Mouse (Mus musculus): ENCODE results near the gene Gucy2c. TPM values are rescaled to one million over a fixed set of nuclear protein-coding genes. Genes with fewer than 3 reads are reported as not detected.

Gene Gucy2c
- total and polyA plus RNA-seq, 3 experiments: not detected

- Histone ChIP-seq H3K27ac (ENCODE audit: control insufficient read depth, low read depth, low read length) (no peak overlapping the region), H3K9me3 (replicated peaks; ENCODE audit: insufficient read depth, low read length) (no peaks in the 10 kb centered on the region), H3K4me1 (ENCODE audit: control insufficient read depth in 1 of 2, insufficient read depth in 2 of 2, low read length in 2 of 2) (0 out of 4 replicates have a peak, but pooled peaks cover 0 to 2% of the 10 kb centered on the region in 2 experiments), H3K27me3 (ENCODE audit: control insufficient read depth in 1 of 2, insufficient read depth in 2 of 2, low read length in 2 of 2) (no peaks in the 10 kb centered on the region; a peak in 1 of 4 replicates), H3K79me2 (ENCODE audit: control insufficient read depth, insufficient read depth, low read length, poor library complexity) (no peaks in the 10 kb centered on the region), H3K4me3 (ENCODE audit: control insufficient read depth in 1 of 2, insufficient read depth in 1 of 2, low read depth in 2 of 2, low read length in 2 of 2) (peak overlapping the region; percentile 20 to 50; a peak in 3 of 4 replicates), H3K9ac (ENCODE audit: control insufficient read depth, low read depth, low read length, poor library complexity, severe bottlenecking) (peak overlapping the region; percentile 34), H3K36me3 (ENCODE audit: control insufficient read depth in 1 of 2, insufficient read depth in 2 of 2, low read length in 2 of 2) (no peaks in the 10 kb centered on the region)
- DNase-seq (ENCODE audit: low read depth, low spot score): peak; percentile 89
- TF ChIP-seq RCOR1 (IDR thresholded peaks at IDR 0.05; ENCODE audit: low read depth, low read length) (no peak), MYC (IDR thresholded peaks at IDR 0.05; ENCODE audit: low read depth, low read length) (no peak), ZNF384 (IDR thresholded peaks at IDR 0.05; ENCODE audit: low read depth, low read length) (0 out of 2 replicates have a peak, but pooled peaks have one; percentile 5), POLR2AphosphoS2 (IDR thresholded peaks at IDR 0.05; ENCODE audit: low read length) (no peak), USF2 (IDR thresholded peaks at IDR 0.05; ENCODE audit: borderline replicate concordance in 1 of 2, insufficient read depth in 1 of 2, low read depth in 1 of 2, low read length in 2 of 2) (no peak), GATA1 (IDR thresholded peaks at IDR 0.05; ENCODE audit: low read depth, low read length) (no peak), MEF2A (IDR thresholded peaks at IDR 0.05; ENCODE audit: extremely low read depth, insufficient replicate concordance, low read depth, low read length, poor library complexity, severe bottlenecking) (no peak), MAFK (IDR thresholded peaks at IDR 0.05; ENCODE audit: borderline replicate concordance, low read depth, low read length) (no peak), ZKSCAN1 (IDR thresholded peaks at IDR 0.05; ENCODE audit: low read depth, low read length) (no peak), SMC3 (IDR thresholded peaks at IDR 0.05; ENCODE audit: low read depth, low read length) (peak; percentile 84), ZC3H11A (IDR thresholded peaks at IDR 0.05; ENCODE audit: low read depth, low read length) (peak; percentile 75), CTCF (IDR thresholded peaks at IDR 0.05 in 2 of 3, conservative IDR thresholded peaks at IDR 0.05 in 1 of 3; ENCODE audit: control insufficient read depth in 1 of 3, insufficient read depth in 1 of 3, low read depth in 2 of 3, low read length in 3 of 3, poor library complexity in 1 of 3, severe bottlenecking in 1 of 3) (peak; percentile 47 to 81 (median 78)), TBP (IDR thresholded peaks at IDR 0.05; ENCODE audit: low read depth, low read length) (no peak), RAD21 (IDR thresholded peaks at IDR 0.05; ENCODE audit: low read depth, low read length) (peak; percentile 83), ELF1 (IDR thresholded peaks at IDR 0.05; ENCODE audit: low read depth, low read length) (0 out of 2 replicates have a peak, but pooled peaks have one; percentile 18)
These were observed 39.0 kb downstream of the Gucy2c start for GRCm38 (mm10) chr6:136742352-136743118.

- Histone ChIP-seq H3K9ac (ENCODE audit: control insufficient read depth, low read depth, low read length, poor library complexity, severe bottlenecking) (no peak overlapping the region), H3K9me3 (replicated peaks; ENCODE audit: insufficient read depth, low read length) (no peaks in the 10 kb centered on the region), H3K4me1 (ENCODE audit: control insufficient read depth in 1 of 2, insufficient read depth in 2 of 2, low read length in 2 of 2) (0 out of 4 replicates have a peak, but pooled peaks cover 0 to 2% of the 10 kb centered on the region in 2 experiments), H3K36me3 (ENCODE audit: control insufficient read depth in 1 of 2, insufficient read depth in 2 of 2, low read length in 2 of 2) (no peaks in the 10 kb centered on the region), H3K79me2 (ENCODE audit: control insufficient read depth, insufficient read depth, low read length, poor library complexity) (no peaks in the 10 kb centered on the region), H3K27ac (ENCODE audit: control insufficient read depth, low read depth, low read length) (no peak overlapping the region), H3K4me3 (ENCODE audit: control insufficient read depth in 1 of 2, insufficient read depth in 1 of 2, low read depth in 2 of 2, low read length in 2 of 2) (no peak overlapping the region), H3K27me3 (ENCODE audit: control insufficient read depth in 1 of 2, insufficient read depth in 2 of 2, low read length in 2 of 2) (no peaks in the 10 kb centered on the region; a peak in 1 of 4 replicates)
- TF ChIP-seq POLR2A (IDR thresholded peaks at IDR 0.05; ENCODE audit: control insufficient read depth in 1 of 2, insufficient read depth in 1 of 2, low read depth in 1 of 2, low read length in 2 of 2, poor library complexity in 1 of 2) (no peak), USF1 (IDR thresholded peaks at IDR 0.05; ENCODE audit: low read depth, low read length) (no peak), GATA1 (IDR thresholded peaks at IDR 0.05; ENCODE audit: low read depth, low read length) (no peak), ZKSCAN1 (IDR thresholded peaks at IDR 0.05; ENCODE audit: low read depth, low read length) (no peak), TAL1 (IDR thresholded peaks at IDR 0.05; ENCODE audit: low read length) (no peak), SMC3 (IDR thresholded peaks at IDR 0.05; ENCODE audit: low read depth, low read length) (no peak), TCF12 (IDR thresholded peaks at IDR 0.05; ENCODE audit: low read depth, low read length) (no peak), MYB (IDR thresholded peaks at IDR 0.05; ENCODE audit: low read depth, low read length) (no peak), GABPA (IDR thresholded peaks at IDR 0.05; ENCODE audit: low read depth, low read length) (no peak), ZMIZ1 (IDR thresholded peaks at IDR 0.05; ENCODE audit: low read depth, low read length) (no peak), USF2 (IDR thresholded peaks at IDR 0.05; ENCODE audit: borderline replicate concordance in 1 of 2, insufficient read depth in 1 of 2, low read depth in 1 of 2, low read length in 2 of 2) (no peak), RAD21 (IDR thresholded peaks at IDR 0.05; ENCODE audit: low read depth, low read length) (no peak), MEF2A (IDR thresholded peaks at IDR 0.05; ENCODE audit: extremely low read depth, insufficient replicate concordance, low read depth, low read length, poor library complexity, severe bottlenecking) (no peak), MAFK (IDR thresholded peaks at IDR 0.05; ENCODE audit: borderline replicate concordance, low read depth, low read length) (no peak), ZNF384 (IDR thresholded peaks at IDR 0.05; ENCODE audit: low read depth, low read length) (no peak), E2F4 (IDR thresholded peaks at IDR 0.05; ENCODE audit: borderline replicate concordance, low read depth, low read length) (no peak)
- DNase-seq (ENCODE audit: low read depth, low spot score): no peak
These were observed 40.3 kb downstream of the Gucy2c start for GRCm38 (mm10) chr6:136741281-136741680.

Measured in MEL (cell line).